In genomic region chr17:30524451-30524850, GRCm38 (mm10) we compare ENCODE assay signal across 10 mouse cellular contexts. TPM values are rescaled to one million over a fixed set of nuclear protein-coding genes. Genes with fewer than 3 reads are reported as not detected.
DNase-seq lines count a peak whose midpoint lies in the region; ATAC-seq lines count a peak whose summit lies in the region.
"Had no signal": no experiment of that assay in that cellular context is flagged by ENCODE, and none has a peak within 500 bp of the region (broad histone marks: within the 10 kb centered on the region; RNA-seq: fewer than 3 reads in every experiment).

No protein-coding gene starts in this region.

- peak; percentile 78 for DNase-seq in layer of hippocampus, adult 11-12 months (ENCODE audit: low spot score)
- no peak for DNase-seq in layer of hippocampus, postnatal 10 days (ENCODE audit: low spot score in 2 of 2)
- DNase-seq in cerebellum, adult 18-20 months = peak; percentile 88 to 95
- DNase-seq in lung, postnatal 36 days = peak; percentile 26
- DNase-seq in gastrocnemius, postnatal 25 days = no peak
- DNase-seq in kidney, adult 11 months = no peak

- H3K4me3 ChIP-seq in midbrain, embryonic 13.5 days (replicated peaks) = no peak overlapping the region
- H3K4me3 ChIP-seq: stomach, embryonic 15.5 days had no signal

- peaks cover 11% of the 10 kb centered on the region for H3K36me3 ChIP-seq in midbrain, embryonic 13.5 days
- H3K36me3 ChIP-seq: stomach, embryonic 15.5 days had no signal

- H3K27ac ChIP-seq in midbrain, embryonic 13.5 days = no peak overlapping the region
- H3K27ac ChIP-seq: stomach, embryonic 15.5 days had no signal

- no peak overlapping the region for H3K4me2 ChIP-seq in midbrain, embryonic 13.5 days (replicated peaks)
- H3K4me2 ChIP-seq: stomach, embryonic 15.5 days had no signal

- H3K9ac ChIP-seq in midbrain, embryonic 13.5 days (replicated peaks) = no peak overlapping the region
- H3K9ac ChIP-seq: stomach, embryonic 15.5 days had no signal

- WGBS in midbrain, embryonic 13.5 days = 92% methylated on average over 7 of the region's 7 CpGs

- no peaks in the 10 kb centered on the region for H3K4me1 ChIP-seq in midbrain, embryonic 13.5 days (replicated peaks)

- no peaks in the 10 kb centered on the region for H3K9me3 ChIP-seq in midbrain, embryonic 13.5 days
- H3K9me3 ChIP-seq: stomach, embryonic 15.5 days had no signal

- ATAC-seq in hematopoietic stem cell, adult 5-6 weeks (replicated peaks in 1 of 2; ENCODE audit: insufficient read depth in 1 of 2, low FRiP score in 2 of 2, low TSS enrichment in 1 of 2, low read depth in 1 of 2, poor library complexity in 2 of 2, severe bottlenecking in 2 of 2) = peak; percentile 56 to 68; a peak in 3 of 4 replicates
- no peak for ATAC-seq in midbrain, embryonic 13.5 days
- ATAC-seq: forebrain, embryonic 14.5 days had no signal

- no peaks in the 10 kb centered on the region for H3K27me3 ChIP-seq in midbrain, embryonic 13.5 days
- H3K27me3 ChIP-seq: stomach, embryonic 15.5 days had no signal

RNA-seq across cellular contexts. Expression of gene Btbd9, which starts 51.8 kb away (rescaled TPM):
- total RNA-seq in layer of hippocampus, postnatal 10 days (2021) = 100 to 1,000 TPM; 104 to 109 TPM
- 32.5 and 33.4 TPM in 2 replicates for total RNA-seq in hematopoietic stem cell, adult 5-6 weeks (2017)
- total RNA-seq in gastrocnemius, postnatal 25 days (2021) = 10 to 100 TPM in 1 of 2 experiments, 1 to 10 TPM in 1; 8.0 to 12.4 TPM
- 137 and 160 TPM in 2 replicates for polyA plus RNA-seq in midbrain, embryonic 13.5 days (2015; fragmentation: Nextera tagmentation; extraction: Ambion mirVana)

Comparison
In these comparisons a context has a peak if more than half of its experiments do, and no peak if none do; other contexts are left out.
1. DNase-seq: peak in layer of hippocampus, adult 11-12 months (single experiment), cerebellum, adult 18-20 months (2 of 2) and lung, postnatal 36 days (single experiment); none in layer of hippocampus, postnatal 10 days (0 of 2), gastrocnemius, postnatal 25 days (single experiment) and kidney, adult 11 months (single experiment).